Comparison of ENCODE assay signal across 9 mouse cellular contexts in the genomic region with DNA sequence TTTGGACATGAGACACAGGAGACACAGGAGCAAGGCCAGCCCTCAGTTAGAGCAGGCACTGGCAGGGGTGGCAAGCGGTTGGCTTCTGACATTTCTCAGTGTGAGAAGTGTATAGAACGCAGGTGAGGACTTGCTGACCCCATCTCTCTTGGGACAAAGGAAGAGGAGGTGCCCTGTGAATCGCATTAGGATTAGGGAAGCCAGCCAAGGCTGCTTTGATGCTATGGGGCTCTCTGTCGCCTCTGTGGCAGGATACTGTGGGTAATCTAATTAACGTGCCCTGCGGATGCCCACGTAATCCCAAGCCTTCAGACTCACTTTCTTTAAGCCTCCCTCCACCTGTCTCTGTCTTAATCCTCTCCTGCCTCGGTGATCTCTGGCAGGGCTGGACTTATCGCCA.
DNase-seq lines count a peak whose midpoint lies in the region; ATAC-seq and TF ChIP-seq lines count a peak whose summit lies in the region.
"Had no signal": no experiment of that assay in that cellular context is flagged by ENCODE, and none has a peak within 500 bp of the region (broad histone marks: within the 10 kb centered on the region; RNA-seq: fewer than 3 reads in every experiment).

No protein-coding gene starts in this region.

- H3K4me1 ChIP-seq in forebrain, embryonic 11.5 days (replicated peaks; ENCODE audit: control insufficient read depth, insufficient read depth, low read length) = peaks cover 26% of the 10 kb centered on the region
- H3K4me1 ChIP-seq in forebrain, postnatal 0 days (ENCODE audit: insufficient read depth) = peaks cover 5% of the 10 kb centered on the region
- peaks cover 95% of the 10 kb centered on the region for H3K4me1 ChIP-seq in limb, embryonic 10.5 days

- H3K4me3 ChIP-seq in forebrain, embryonic 11.5 days (ENCODE audit: low read depth, low read length) = no peak overlapping the region
- no peak overlapping the region for H3K4me3 ChIP-seq in forebrain, postnatal 0 days (ENCODE audit: low read depth, low read length)
- H3K4me3 ChIP-seq in limb, embryonic 10.5 days = no peak overlapping the region

- H3K4me2 ChIP-seq in forebrain, embryonic 11.5 days (ENCODE audit: low read depth, low read length, severe bottlenecking) = no peak overlapping the region
- H3K4me2 ChIP-seq in forebrain, postnatal 0 days (ENCODE audit: low read depth) = no peak overlapping the region

- no peak for TF ChIP-seq CTCF in forebrain, postnatal 0 days (IDR thresholded peaks at IDR 0.05; ENCODE audit: low read depth)

- DNase-seq in forebrain, embryonic 11.5 days (ENCODE audit: low spot score) = no peak
- DNase-seq in forebrain, postnatal 0 days = no peak
- DNase-seq in retina, adult 2 months (ENCODE audit: low read depth, low spot score) = peak; percentile 73
- DNase-seq in retina, embryonic 14.5 days (ENCODE audit: low spot score) = no peak
- no peak for DNase-seq in limb, embryonic 10.5 days (ENCODE audit: low spot score)
- peak; percentile 86 for DNase-seq in retina, postnatal 7 days (ENCODE audit: low read depth, low spot score)
- no peak for DNase-seq in spleen, postnatal 4 days (ENCODE audit: low spot score in 2 of 2)

- H3K9me3 ChIP-seq in forebrain, embryonic 11.5 days (ENCODE audit: control insufficient read depth, low read length) = no peaks in the 10 kb centered on the region
- no peaks in the 10 kb centered on the region for H3K9me3 ChIP-seq in forebrain, postnatal 0 days (ENCODE audit: low read length)
- H3K9me3 ChIP-seq in limb, embryonic 10.5 days (replicated peaks) = no peaks in the 10 kb centered on the region

- H3K27me3 ChIP-seq in forebrain, embryonic 11.5 days (ENCODE audit: control insufficient read depth, insufficient read depth, low read length) = no peaks in the 10 kb centered on the region
- no peaks in the 10 kb centered on the region for H3K27me3 ChIP-seq in forebrain, postnatal 0 days (ENCODE audit: insufficient read depth, low read length)
- no peaks in the 10 kb centered on the region for H3K27me3 ChIP-seq in limb, embryonic 10.5 days (ENCODE audit: low read depth, poor library complexity, severe bottlenecking)

- no peak overlapping the region for H3K9ac ChIP-seq in forebrain, embryonic 11.5 days (ENCODE audit: low read length)
- no peak overlapping the region for H3K9ac ChIP-seq in forebrain, postnatal 0 days

- 0 out of 2 replicates have a peak overlapping the region, but pooled peaks have one; percentile 10 for H3K27ac ChIP-seq in forebrain, embryonic 11.5 days (ENCODE audit: low read depth, low read length)
- no peak overlapping the region for H3K27ac ChIP-seq in forebrain, postnatal 0 days (ENCODE audit: low read depth, low read length)
- H3K27ac ChIP-seq in limb, embryonic 10.5 days = peak overlapping the region; percentile 28; the same call in 1 of the 2 replicates

- WGBS in forebrain, embryonic 11.5 days = 17% methylated on average over 9 of the region's 9 CpGs
- 18% methylated on average over 9 of the region's 9 CpGs for WGBS in forebrain, postnatal 0 days
- 67% methylated on average over 9 of the region's 9 CpGs for WGBS in limb, embryonic 10.5 days

- no peaks in the 10 kb centered on the region; the same call in 1 of the 2 replicates for H3K36me3 ChIP-seq in forebrain, embryonic 11.5 days (ENCODE audit: control insufficient read depth, insufficient read depth, low read length)
- H3K36me3 ChIP-seq in forebrain, postnatal 0 days (ENCODE audit: insufficient read depth) = no peaks in the 10 kb centered on the region
- peaks cover 71% of the 10 kb centered on the region for H3K36me3 ChIP-seq in limb, embryonic 10.5 days

- no peak for ATAC-seq in forebrain, embryonic 11.5 days (replicated peaks; ENCODE audit: low FRiP score)
- ATAC-seq in forebrain, postnatal 0 days = no peak
- no peak for ATAC-seq in megakaryocyte-erythroid progenitor cell, adult 5-6 weeks (replicated peaks; ENCODE audit: low FRiP score, low TSS enrichment, poor library complexity, severe bottlenecking)
- ATAC-seq: CD4-positive, CD25-positive, alpha-beta regulatory T cell, adult 4 months had no signal

Comparison
In these comparisons a context has a peak if more than half of its experiments do, and no peak if none do; other contexts are left out.
1. DNase-seq: peak in retina, adult 2 months (single experiment) and retina, postnatal 7 days (single experiment); none in forebrain, embryonic 11.5 days (single experiment), forebrain, postnatal 0 days (single experiment), retina, embryonic 14.5 days (single experiment), limb, embryonic 10.5 days (single experiment) and spleen, postnatal 4 days (0 of 2).